Mouse (Mus musculus) heart, adult 2 months (tissue): ENCODE results near the gene Adprhl2.

Experiments
- CTCF ChIP-seq: fragments of 200-600 bp; IDR thresholded peaks from 2 replicates; pipeline ENCODE4 v1.8.1; 2022; ENCODE audit warnings: antibody characterized with exemption, mild to moderate bottlenecking, moderate library complexity
- EP300 ChIP-seq: fragments of 200-500 bp; IDR thresholded peaks from 2 replicates; pipeline ENCODE4 v1.6.1; 2011; ENCODE audit warnings: low read depth, low read length, control low read depth; ENCODE audit not compliant: insufficient read depth
- POLR2A ChIP-seq: fragments of 200-500 bp; IDR thresholded peaks from 2 replicates; pipeline ENCODE4 v1.6.1; 2011; ENCODE audit warnings: mild to moderate bottlenecking, low read depth, low read length, control low read depth; ENCODE audit not compliant: insufficient read depth

DNA sequence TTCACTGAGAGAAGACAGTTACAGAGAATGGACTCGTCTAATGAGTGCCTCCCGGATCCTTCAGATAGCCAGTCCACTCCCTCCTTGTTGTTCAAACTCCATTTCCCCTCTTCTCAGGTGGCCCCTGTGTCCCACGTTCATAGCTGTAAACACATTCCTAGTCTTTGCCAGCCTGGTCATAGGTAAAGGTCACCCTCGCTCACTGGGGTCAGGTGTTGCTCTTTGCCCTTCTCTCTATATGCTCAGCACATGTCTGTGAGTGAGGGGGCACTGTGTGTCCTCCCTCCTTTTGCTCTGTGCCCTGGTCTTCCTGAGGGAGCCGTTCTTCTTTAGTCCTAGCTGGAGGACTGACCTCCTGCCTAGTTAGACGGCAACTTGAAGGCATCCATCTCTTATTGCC lies 1.7 kb downstream of the Adprhl2 start:
- TF ChIP-seq CTCF = no peak
- TF ChIP-seq EP300 = no peak
- TF ChIP-seq POLR2A = no peak
